Mouse (Mus musculus): ENCODE data around the gene Creb3l1.

GRCm38 (mm10) chr2:92047601-92048000 is 23.3 kb upstream of the Creb3l1 start:
- TF ChIP-seq CTCF (IDR thresholded peaks at IDR 0.05; ENCODE audit: insufficient read depth, low read length), result no peak
- no peak for TF ChIP-seq POLR2A (IDR thresholded peaks at IDR 0.05; ENCODE audit: borderline replicate concordance, extremely low read depth, low read depth, low read length)
